Mouse (Mus musculus) megakaryocyte, embryonic 14.5 days (primary cell): ENCODE results near the gene Stk17b.

ENCODE experiments used
- FLI1 ChIP-seq: IDR thresholded peaks from 2 replicates; pipeline ENCODE4 v1.6.1; 2012; ENCODE audit warnings: low read length, inconsistent platforms, mixed read lengths
- GATA1 ChIP-seq: IDR thresholded peaks from 3 replicates; pipeline ENCODE4 v1.6.1; 2012; ENCODE audit warnings: mixed read lengths, low read length, inconsistent platforms, borderline replicate concordance

- TF ChIP-seq GATA1 = no peak
- no peak for TF ChIP-seq FLI1
Measured at GRCm38 (mm10) chr1:53816353-53816752, 31.3 kb upstream of the Stk17b start.
